Mouse (Mus musculus) G1E (cell line): ENCODE measurements around the gene AW822073.
"Not testable (repeated sequence)": the region's sequence is repeated elsewhere in the genome, so short reads cannot be mapped to it uniquely, and the experiment has no call there.

Experiments used
- CTCF ChIP-seq: IDR thresholded peaks from 2 replicates; pipeline ENCODE4 v1.5.1; 2012; ENCODE audit warnings: low read depth, low read length, inconsistent platforms, mixed read lengths
- GATA1 ChIP-seq: IDR thresholded peaks from 2 replicates; pipeline ENCODE4 v1.6.1; 2012; ENCODE audit warnings: borderline replicate concordance, low read length, inconsistent platforms, mixed read lengths
- POLR2AphosphoS5 ChIP-seq: IDR thresholded peaks from 2 replicates; pipeline ENCODE4 v1.6.1; 2012; ENCODE audit warnings: low read depth, low read length, inconsistent platforms; ENCODE audit not compliant: insufficient replicate concordance
- TAL1 ChIP-seq: conservative IDR thresholded peaks from 2 replicates; pipeline ENCODE4 v1.6.1; 2012; ENCODE audit warnings: low read depth, low read length, inconsistent platforms, mixed read lengths

- not testable (repeated sequence) for TF ChIP-seq CTCF, POLR2AphosphoS5, GATA1, TAL1
These were observed 1.6 kb upstream of the AW822073 start for GRCm38 (mm10) chr10:58226357-58226756.
